Mouse (Mus musculus): ENCODE results near the gene Nxf7.
"Not testable (repeated sequence)": the region's sequence is repeated elsewhere in the genome, so short reads cannot be mapped to it uniquely, and the experiment has no call there.

GRCm38 (mm10) chrX:135560933-135561332 lies 37.6 kb downstream of the Nxf7 start:
- TF ChIP-seq POLR2A, CTCF (IDR thresholded peaks at IDR 0.05; ENCODE audit: insufficient read depth, low read depth, low read length): not testable (repeated sequence)

All from olfactory bulb, adult 2 months (tissue).